Mouse (Mus musculus) liver, embryonic 12.5 days (tissue): Measurements from ENCODE around the gene Gm28051. TPM values are rescaled to one million over a fixed set of nuclear protein-coding genes. Genes with fewer than 3 reads are reported as not detected.

Experiments used
- ATAC-seq: fragments of 200-750 bp; cut with Nextera tagmentation; 2 replicates; pipeline ENCODE4 v1.8.0; 2017; ENCODE audit warnings: moderate number of reproducible peaks, mild to moderate bottlenecking, moderate library complexity
- H3K27ac ChIP-seq: fragments of 300-500 bp; sonication (generic); 2 replicates; pipeline ENCODE4 v1.5.1; 2016; ENCODE audit warnings: mild to moderate bottlenecking
- H3K27me3 ChIP-seq: fragments of 300-500 bp; sonication (generic); replicated peaks from 2 replicates; pipeline ENCODE4 v1.6.1; 2016; ENCODE audit warnings: mild to moderate bottlenecking, moderate library complexity
- H3K36me3 ChIP-seq: fragments of 300-500 bp; sonication (generic); 2 replicates; pipeline ENCODE4 v1.6.1; 2016; ENCODE audit warnings: mild to moderate bottlenecking, moderate library complexity
- H3K4me1 ChIP-seq: fragments of 300-500 bp; sonication (generic); 2 replicates; pipeline ENCODE4 v1.6.1; 2016
- H3K4me2 ChIP-seq: fragments of 300-500 bp; sonication (generic); 2 replicates; pipeline ENCODE4 v1.6.1; 2016; ENCODE audit warnings: mild to moderate bottlenecking, moderate library complexity
- H3K4me3 ChIP-seq: fragments of 300-500 bp; sonication (generic); 2 replicates; pipeline ENCODE4 v1.5.1; 2016; ENCODE audit warnings: mild to moderate bottlenecking, moderate library complexity
- H3K9ac ChIP-seq: fragments of 300-500 bp; sonication (generic); 2 replicates; pipeline ENCODE4 v1.6.1; 2016; ENCODE audit warnings: mild to moderate bottlenecking, moderate library complexity
- H3K9me3 ChIP-seq: fragments of 300-500 bp; sonication (generic); replicated peaks from 2 replicates; pipeline ENCODE4 v1.6.1; 2016; ENCODE audit warnings: mild to moderate bottlenecking, moderate library complexity
- WGBS: fragments of 180-500 bp; shearing (Covaris S2); methylation state at CpG from one replicate; pipeline ENCODE4 v1.1.7; 2016; ENCODE audit not compliant: insufficient replicate concordance; 5-methylcytosine and 5-hydroxymethylcytosine counted together
- polyA plus RNA-seq: library from polyadenylated mRNA; unstranded; fragments of >200 nt; fragmentation: Nextera tagmentation; extraction: Ambion mirVana; gene quantifications from 2 replicates; pipeline ENCODE4 v1.2.1, GENCODE M21; 2016

Gene Gm28051
- polyA plus RNA-seq, 1 experiment from 2014 or later = 0.48 TPM

- no peak for ATAC-seq
- Histone ChIP-seq H3K36me3 (no peaks in the 10 kb centered on the region), H3K4me1 (peaks cover 43% of the 10 kb centered on the region), H3K27ac (no peak overlapping the region), H3K4me2 (no peak overlapping the region), H3K9me3 (no peaks in the 10 kb centered on the region), H3K4me3 (no peak overlapping the region), H3K27me3 (no peaks in the 10 kb centered on the region), H3K9ac (no peak overlapping the region)
- 68% methylated on average over 7 of the region's 7 CpGs for WGBS
Measured at GRCm38 (mm10) chr12:102691761-102692160, 65.8 kb downstream of the Gm28051 start.

- peak overlapping the region; percentile 30; the same call in 1 of the 2 replicates for H3K27ac ChIP-seq
- H3K4me2 ChIP-seq = peak overlapping the region; percentile 20
- no peak overlapping the region for H3K9ac ChIP-seq
- H3K27me3 ChIP-seq = no peaks in the 10 kb centered on the region
- H3K4me3 ChIP-seq = no peak overlapping the region
- WGBS = 70% methylated on average over 11 of the region's 11 CpGs
- H3K9me3 ChIP-seq = no peaks in the 10 kb centered on the region
- H3K36me3 ChIP-seq = no peaks in the 10 kb centered on the region
- H3K4me1 ChIP-seq = peaks cover 42% of the 10 kb centered on the region
- ATAC-seq = no peak
Measured at GRCm38 (mm10) chr12:102691180-102691579, 66.4 kb downstream of the Gm28051 start.

- Histone ChIP-seq H3K9ac (no peak overlapping the region), H3K27me3 (no peaks in the 10 kb centered on the region), H3K4me1 (peaks cover 40% of the 10 kb centered on the region), H3K36me3 (no peaks in the 10 kb centered on the region), H3K27ac (no peak overlapping the region), H3K4me3 (no peak overlapping the region), H3K9me3 (no peaks in the 10 kb centered on the region), H3K4me2 (no peak overlapping the region)
- WGBS = 52% methylated on average over 15 of the region's 15 CpGs
- no peak; the same call in 1 of the 2 replicates for ATAC-seq
Measured at GRCm38 (mm10) chr12:102689773-102690563, 67.6 kb downstream of the Gm28051 start.

- no peaks in the 10 kb centered on the region for H3K27me3 ChIP-seq
- no peak for ATAC-seq
- no peaks in the 10 kb centered on the region for H3K9me3 ChIP-seq
- no peaks in the 10 kb centered on the region for H3K36me3 ChIP-seq
- no peak overlapping the region for H3K9ac ChIP-seq
- peaks cover 50% of the 10 kb centered on the region for H3K4me1 ChIP-seq
- no peak overlapping the region for H3K4me3 ChIP-seq
- H3K27ac ChIP-seq = no peak overlapping the region
- H3K4me2 ChIP-seq = no peak overlapping the region
- 80% methylated on average over 5 of the region's 5 CpGs for WGBS
Measured at GRCm38 (mm10) chr12:102686321-102686720, 71.2 kb downstream of the Gm28051 start.

- Histone ChIP-seq H3K27ac (no peak overlapping the region), H3K4me3 (no peak overlapping the region), H3K9ac (no peak overlapping the region), H3K36me3 (no peaks in the 10 kb centered on the region), H3K27me3 (no peaks in the 10 kb centered on the region), H3K4me1 (peaks cover 45% of the 10 kb centered on the region), H3K9me3 (no peaks in the 10 kb centered on the region), H3K4me2 (no peak overlapping the region)
- ATAC-seq = no peak
- 68% methylated on average over 9 of the region's 9 CpGs for WGBS
Measured at GRCm38 (mm10) chr12:102685523-102685931, 72.0 kb downstream of the Gm28051 start.

GRCm38 (mm10) chr12:102684720-102685386 is 72.7 kb downstream of the Gm28051 start:
- no peak overlapping the region for H3K27ac ChIP-seq
- H3K4me2 ChIP-seq = no peak overlapping the region
- no peaks in the 10 kb centered on the region for H3K27me3 ChIP-seq
- no peaks in the 10 kb centered on the region for H3K9me3 ChIP-seq
- peaks cover 39% of the 10 kb centered on the region for H3K4me1 ChIP-seq
- H3K9ac ChIP-seq = no peak overlapping the region
- ATAC-seq = no peak
- WGBS = 56% methylated on average over 3 of the region's 3 CpGs
- H3K36me3 ChIP-seq = no peaks in the 10 kb centered on the region
- H3K4me3 ChIP-seq = no peak overlapping the region

- no peaks in the 10 kb centered on the region for H3K9me3 ChIP-seq
- no peak overlapping the region for H3K27ac ChIP-seq
- no peak for ATAC-seq
- no peak overlapping the region for H3K4me3 ChIP-seq
- H3K36me3 ChIP-seq = no peaks in the 10 kb centered on the region
- H3K9ac ChIP-seq = no peak overlapping the region
- H3K4me1 ChIP-seq = peaks cover 34% of the 10 kb centered on the region
- WGBS = 77% methylated on average over 5 of the region's 5 CpGs
- no peak overlapping the region for H3K4me2 ChIP-seq
- H3K27me3 ChIP-seq = no peaks in the 10 kb centered on the region
Measured at GRCm38 (mm10) chr12:102683979-102684378, 73.6 kb downstream of the Gm28051 start.

GRCm38 (mm10) chr12:102683438-102683837 is 74.1 kb downstream of the Gm28051 start:
- Histone ChIP-seq H3K27me3 (no peaks in the 10 kb centered on the region), H3K4me2 (no peak overlapping the region), H3K4me1 (peaks cover 34% of the 10 kb centered on the region), H3K4me3 (no peak overlapping the region), H3K36me3 (no peaks in the 10 kb centered on the region), H3K27ac (no peak overlapping the region), H3K9ac (no peak overlapping the region), H3K9me3 (no peaks in the 10 kb centered on the region)
- 72% methylated on average over 6 of the region's 6 CpGs for WGBS
- ATAC-seq = no peak

GRCm38 (mm10) chr12:102682722-102683299 is 74.8 kb downstream of the Gm28051 start:
- Histone ChIP-seq H3K4me2 (no peak overlapping the region), H3K4me1 (peaks cover 34% of the 10 kb centered on the region), H3K27me3 (no peaks in the 10 kb centered on the region), H3K36me3 (no peaks in the 10 kb centered on the region), H3K4me3 (no peak overlapping the region), H3K9me3 (no peaks in the 10 kb centered on the region), H3K27ac (no peak overlapping the region), H3K9ac (no peak overlapping the region)
- WGBS = 74% methylated on average over 7 of the region's 7 CpGs
- no peak for ATAC-seq

GRCm38 (mm10) chr12:102682085-102682484 is 75.5 kb downstream of the Gm28051 start:
- 68% methylated on average over 5 of the region's 5 CpGs for WGBS

GRCm38 (mm10) chr12:102681590-102681989 is 76.0 kb downstream of the Gm28051 start:
- WGBS = 60% methylated on average over 7 of the region's 7 CpGs
- H3K27ac ChIP-seq = no peak overlapping the region
- no peak for ATAC-seq

More at GRCm38 (mm10) chr12:102682085-102682484, 75.5 kb downstream of the Gm28051 start:
- no peaks in the 10 kb centered on the region for H3K27me3 ChIP-seq
- no peak overlapping the region for H3K4me2 ChIP-seq
- ATAC-seq = no peak
- no peak overlapping the region for H3K27ac ChIP-seq
- H3K4me1 ChIP-seq = peaks cover 34% of the 10 kb centered on the region
- H3K4me3 ChIP-seq = no peak overlapping the region
- H3K9me3 ChIP-seq = no peaks in the 10 kb centered on the region
- H3K36me3 ChIP-seq = no peaks in the 10 kb centered on the region
- no peak overlapping the region for H3K9ac ChIP-seq

GRCm38 (mm10) chr12:102678820-102679219 is 78.7 kb downstream of the Gm28051 start:
- no peaks in the 10 kb centered on the region for H3K9me3 ChIP-seq
- H3K9ac ChIP-seq = no peak overlapping the region
- no peak overlapping the region for H3K27ac ChIP-seq
- ATAC-seq = no peak
- H3K4me1 ChIP-seq = peaks cover 13% of the 10 kb centered on the region; the same call in 1 of the 2 replicates
- H3K4me2 ChIP-seq = no peak overlapping the region
- 63% methylated on average over 6 of the region's 6 CpGs for WGBS
- peaks cover 5% of the 10 kb centered on the region; the same call in 1 of the 2 replicates for H3K36me3 ChIP-seq
- H3K4me3 ChIP-seq = no peak overlapping the region
- no peaks in the 10 kb centered on the region for H3K27me3 ChIP-seq

More at GRCm38 (mm10) chr12:102681590-102681989, 76.0 kb downstream of the Gm28051 start:
- Histone ChIP-seq H3K4me3 (no peak overlapping the region), H3K36me3 (no peaks in the 10 kb centered on the region), H3K4me1 (peaks cover 33% of the 10 kb centered on the region), H3K9me3 (no peaks in the 10 kb centered on the region), H3K4me2 (no peak overlapping the region), H3K27me3 (no peaks in the 10 kb centered on the region), H3K9ac (no peak overlapping the region)
